Mouse (Mus musculus) MEL (cell line): ENCODE measurements around the gene 1700025B11Rik.
A peak's percentile ranks its signal among the peaks of the same experiment; 100 is the strongest.
"Not testable (repeated sequence)": the region's sequence is repeated elsewhere in the genome, so short reads cannot be mapped to it uniquely, and the experiment has no call there.

Experiments
- CTCF ChIP-seq, 3 experiments: IDR thresholded peaks in 2 of 3; conservative IDR thresholded peaks in 1 of 3; 2 replicates each; pipeline ENCODE4 v1.5.1; 2011 to 2012; ENCODE audit warnings: low read length in 3 of 3, low read depth in 2 of 3, mild to moderate bottlenecking in 2 of 3, improper control_type of control experiment in 1 of 3, inconsistent platforms in 1 of 3, mixed read lengths in 1 of 3, moderate library complexity in 1 of 3; ENCODE audit not compliant: control insufficient read depth in 1 of 3, insufficient read depth in 1 of 3, poor library complexity in 1 of 3, severe bottlenecking in 1 of 3
- EP300 ChIP-seq, 2 experiments: IDR thresholded peaks; 2 replicates each; pipeline ENCODE4 v1.6.1; 2011; ENCODE audit warnings: improper control_type of control experiment in 2 of 2, low read length in 2 of 2, low read depth in 1 of 2, mild to moderate bottlenecking in 1 of 2
- ETS1 ChIP-seq: IDR thresholded peaks from 2 replicates; pipeline ENCODE4 v1.6.1; 2012; ENCODE audit warnings: low read depth, mild to moderate bottlenecking, inconsistent platforms, low read length, improper control_type of control experiment, moderate library complexity
- HCFC1 ChIP-seq: IDR thresholded peaks from 2 replicates; pipeline ENCODE4 v1.6.1; 2012; ENCODE audit warnings: low read depth, mild to moderate bottlenecking, inconsistent platforms, low read length, improper control_type of control experiment, moderate library complexity
- MAFK ChIP-seq: IDR thresholded peaks from 2 replicates; pipeline ENCODE4 v1.6.1; 2011; ENCODE audit warnings: low read depth, mild to moderate bottlenecking, low read length, improper control_type of control experiment, borderline replicate concordance
- MAX ChIP-seq: IDR thresholded peaks from 2 replicates; pipeline ENCODE4 v1.6.1; 2011; ENCODE audit warnings: low read length, improper control_type of control experiment
- NRF1 ChIP-seq: IDR thresholded peaks from 2 replicates; pipeline ENCODE4 v1.6.1; 2014; ENCODE audit warnings: low read depth, mild to moderate bottlenecking, inconsistent platforms, low read length, improper control_type of control experiment, moderate library complexity; ENCODE audit not compliant: poor library complexity, insufficient read depth, severe bottlenecking
- POLR2A ChIP-seq, 2 experiments: IDR thresholded peaks; 2 replicates each; pipeline ENCODE4 v1.6.1; 2011 to 2012; ENCODE audit warnings: low read length in 2 of 2, mild to moderate bottlenecking in 2 of 2, control low read depth in 1 of 2, improper control_type of control experiment in 1 of 2, low read depth in 1 of 2, moderate library complexity in 1 of 2; ENCODE audit not compliant: control insufficient read depth in 1 of 2, insufficient read depth in 1 of 2, poor library complexity in 1 of 2
- TBP ChIP-seq: IDR thresholded peaks from 2 replicates; pipeline ENCODE4 v1.8.0; 2011; ENCODE audit warnings: low read depth, low read length, improper control_type of control experiment
- USF1 ChIP-seq: IDR thresholded peaks from 2 replicates; pipeline ENCODE4 v1.6.1; 2014; ENCODE audit warnings: low read depth, mild to moderate bottlenecking, inconsistent platforms, low read length, improper control_type of control experiment, moderate library complexity
- USF2 ChIP-seq, 2 experiments: IDR thresholded peaks; 2 replicates each; pipeline ENCODE4 v1.6.1; 2011 to 2012; ENCODE audit warnings: improper control_type of control experiment in 2 of 2, low read length in 2 of 2, borderline replicate concordance in 1 of 2, inconsistent platforms in 1 of 2, low read depth in 1 of 2, mild to moderate bottlenecking in 1 of 2; ENCODE audit not compliant: insufficient read depth in 1 of 2
- ZNF384 ChIP-seq: IDR thresholded peaks from 2 replicates; pipeline ENCODE4 v1.6.1; 2012; ENCODE audit warnings: low read depth, mild to moderate bottlenecking, inconsistent platforms, low read length, improper control_type of control experiment

GRCm38 (mm10) chr15:77523186-77523843 is 38.4 kb downstream of the 1700025B11Rik start:
- TF ChIP-seq USF1; ZNF384; ETS1; MAFK; POLR2A (IDR thresholded peaks at IDR 0.05; ENCODE audit: control insufficient read depth in 1 of 2, insufficient read depth in 1 of 2, low read depth in 1 of 2, low read length in 2 of 2, poor library complexity in 1 of 2); EP300 (IDR thresholded peaks at IDR 0.05; ENCODE audit: low read depth in 1 of 2, low read length in 2 of 2); USF2 (IDR thresholded peaks at IDR 0.05; ENCODE audit: borderline replicate concordance in 1 of 2, insufficient read depth in 1 of 2, low read depth in 1 of 2, low read length in 2 of 2); HCFC1; NRF1; TBP; MAX: not testable (repeated sequence)
- TF ChIP-seq CTCF (IDR thresholded peaks at IDR 0.05 in 2 of 3, conservative IDR thresholded peaks at IDR 0.05 in 1 of 3; ENCODE audit: control insufficient read depth in 1 of 3, insufficient read depth in 1 of 3, low read depth in 2 of 3, low read length in 3 of 3, poor library complexity in 1 of 3, severe bottlenecking in 1 of 3), result peak; percentile 2 to 51 (median 44); a peak in 4 of 6 replicates
